Mouse (Mus musculus): ENCODE measurements around the gene Mast4.
"Not testable (repeated sequence)": the region's sequence is repeated elsewhere in the genome, so short reads cannot be mapped to it uniquely, and the experiment has no call there.

- not testable (repeated sequence) for TF ChIP-seq CTCF (IDR thresholded peaks at IDR 0.05; ENCODE audit: borderline replicate concordance, insufficient read depth, low read length); POLR2A (IDR thresholded peaks at IDR 0.05; ENCODE audit: low read depth, low read length)
Observed at GRCm38 (mm10) chr13:103356909-103357308, 22.6 kb upstream of the Mast4 start.
